Mouse (Mus musculus): ENCODE data around the gene Plekhg1.

GRCm38 (mm10) chr10:3993365-3994102, 253.4 kb downstream of the Plekhg1 start:
- TF ChIP-seq POLR2A (IDR thresholded peaks at IDR 0.05; ENCODE audit: insufficient read length, low read depth) = no peak
- no peak for TF ChIP-seq POLR2AphosphoS2 (IDR thresholded peaks at IDR 0.05; ENCODE audit: insufficient read length, low read depth)
- TF ChIP-seq USF1 (IDR thresholded peaks at IDR 0.05; ENCODE audit: low read depth) = no peak
- no peak for TF ChIP-seq MYOG (IDR thresholded peaks at IDR 0.05; ENCODE audit: control insufficient read depth in 1 of 3, insufficient read depth in 1 of 3, insufficient read length in 2 of 3, low read depth in 2 of 3)
- no peak for TF ChIP-seq TCF12 (IDR thresholded peaks at IDR 0.05; ENCODE audit: insufficient read depth, poor library complexity, severe bottlenecking)
- TF ChIP-seq MAX (IDR thresholded peaks at IDR 0.05; ENCODE audit: low read depth) = no peak
- no peak for TF ChIP-seq E2F4 (IDR thresholded peaks at IDR 0.05; ENCODE audit: insufficient read depth)
- no peak for TF ChIP-seq CEBPB (IDR thresholded peaks at IDR 0.05; ENCODE audit: insufficient read depth, poor library complexity, severe bottlenecking)
- no peak for TF ChIP-seq TCF3 (IDR thresholded peaks at IDR 0.05; ENCODE audit: insufficient read length, low read depth)

All from myocyte (in vitro differentiated cells).